Mouse (Mus musculus): ENCODE results near the gene Tpp1.
A peak's percentile ranks its signal among the peaks of the same experiment; 100 is the strongest.

Tpp1 gene

DNA sequence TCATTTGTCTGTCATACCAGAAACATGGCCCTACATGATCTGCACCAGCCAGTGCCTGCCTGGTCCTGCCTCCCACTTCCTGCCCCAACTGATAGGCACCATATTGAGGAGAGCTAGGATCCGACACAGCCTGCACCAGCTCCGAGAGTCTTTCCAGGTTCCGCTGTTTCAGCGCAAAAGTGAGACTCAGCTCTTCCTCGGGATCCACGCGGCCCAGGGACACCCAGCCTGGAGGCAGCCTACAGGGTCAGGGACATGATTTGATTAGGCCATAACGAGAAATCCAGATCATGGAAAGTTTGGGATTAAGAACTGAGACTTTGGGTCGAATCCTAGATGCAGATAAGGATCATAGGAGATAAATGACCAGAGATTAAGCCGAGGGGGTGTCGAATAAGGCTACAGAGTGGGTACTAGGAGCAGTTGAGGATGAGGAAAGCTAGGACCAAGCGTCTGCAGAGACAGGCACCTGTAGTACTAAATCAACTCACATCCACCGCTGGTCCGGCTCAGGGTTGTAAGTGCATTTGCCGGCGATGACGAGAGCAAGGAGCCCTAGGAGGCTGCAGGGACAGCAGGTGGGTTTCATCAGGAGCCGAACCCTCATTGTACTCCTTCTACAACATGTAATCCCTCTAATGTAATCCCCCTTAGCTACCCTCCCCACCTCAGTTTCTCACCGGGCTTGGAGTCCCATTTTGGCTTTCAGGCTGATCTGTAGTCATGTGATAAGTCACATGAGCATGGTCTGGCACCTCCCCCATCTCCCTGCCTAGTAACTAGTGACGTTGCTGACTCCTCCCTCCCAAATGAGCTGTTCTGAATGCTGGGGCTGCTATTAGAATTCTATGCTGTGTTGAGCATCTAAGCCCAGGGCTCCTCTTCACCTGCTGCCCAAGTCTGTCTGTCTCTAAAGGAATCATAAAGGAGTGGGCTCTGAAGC is at the start of gene Tpp1:
Tpp1 (minus strand) TSS at position 745 of the 943 bp plus-strand sequence.
- DNase-seq (ENCODE audit: low spot score in 2 of 2): peak; percentile 96 to 97

- no peak for DNase-seq (ENCODE audit: low spot score in 2 of 2)
Measured at GRCm38 (mm10) chr7:105796972-105797371, 44.9 kb upstream of the Tpp1 start.

DNA sequence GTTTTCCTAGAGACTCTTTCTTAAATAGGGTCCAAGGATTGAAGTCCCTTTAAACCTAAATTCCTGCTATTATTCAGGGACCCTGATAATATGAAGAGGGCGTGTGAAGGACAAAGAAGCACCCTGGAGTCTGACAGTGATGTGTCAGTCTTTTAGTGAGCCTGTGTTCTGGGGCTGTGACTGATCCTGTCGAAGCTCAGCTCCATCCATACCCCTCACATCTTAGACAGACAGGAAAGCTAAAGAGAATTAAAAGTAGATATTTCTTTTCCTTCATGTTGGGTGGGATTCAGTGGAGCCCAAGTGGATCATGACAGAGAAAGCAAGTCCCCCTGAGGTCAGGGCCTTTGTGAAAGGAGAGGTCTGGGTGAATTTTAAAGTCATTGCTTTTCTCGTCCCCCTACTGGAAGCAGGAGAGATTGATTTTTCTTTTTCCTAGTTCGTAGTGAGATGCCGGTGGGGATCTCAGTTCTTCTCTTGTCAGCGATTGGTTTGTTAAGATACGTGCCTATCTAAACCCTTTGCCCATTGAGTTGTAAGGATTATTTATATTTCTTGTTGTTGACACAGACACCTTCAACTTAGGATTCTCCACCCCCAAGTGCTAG is 43.8 kb upstream of the Tpp1 start:
- DNase-seq (ENCODE audit: low spot score in 2 of 2): no peak

DNA sequence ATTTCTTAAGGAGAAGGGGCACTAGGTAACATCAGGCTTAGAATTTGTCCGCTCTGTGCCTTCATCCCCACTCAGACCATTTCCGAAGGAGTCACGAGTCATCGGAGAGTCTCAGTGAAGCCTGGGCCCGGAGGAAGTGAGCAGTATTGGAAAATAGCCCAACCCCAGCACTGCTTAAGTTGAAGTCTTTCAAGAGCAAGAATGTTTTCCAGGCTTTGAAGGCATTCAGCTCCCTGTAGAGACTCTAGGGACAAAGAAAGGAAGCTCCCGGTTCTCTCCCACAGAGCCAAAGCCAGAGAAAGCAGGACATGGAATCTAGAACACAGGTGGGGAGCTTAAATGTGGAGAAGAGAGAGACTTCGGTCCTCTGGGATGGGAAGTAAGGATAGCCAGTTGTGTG is 41.7 kb upstream of the Tpp1 start:
- no peak for DNase-seq (ENCODE audit: low spot score in 2 of 2)

- no peak for DNase-seq (ENCODE audit: low spot score in 2 of 2)
Measured at GRCm38 (mm10) chr7:105791147-105791546, 39.1 kb upstream of the Tpp1 start.

- DNase-seq (ENCODE audit: low spot score in 2 of 2): peak in 1 of 2 experiments; percentile 56
Measured at GRCm38 (mm10) chr7:105787285-105788140, 35.5 kb upstream of the Tpp1 start, which contains the start of gene Dchs1. Gene Dchs1, minus strand, starts transcription at chr7:105787654.

GRCm38 (mm10) chr7:105786506-105787284 is 34.7 kb upstream of the Tpp1 start:
- DNase-seq (ENCODE audit: low spot score in 2 of 2): peak in 1 of 2 experiments; percentile 51

GRCm38 (mm10) chr7:105784556-105784955 is 32.5 kb upstream of the Tpp1 start:
- DNase-seq (ENCODE audit: low spot score in 2 of 2): no peak

- no peak for DNase-seq (ENCODE audit: low spot score in 2 of 2)
Measured at GRCm38 (mm10) chr7:105783861-105784260, 31.8 kb upstream of the Tpp1 start.

- DNase-seq (ENCODE audit: low spot score in 2 of 2): peak; percentile 67 to 72
Measured at GRCm38 (mm10) chr7:105778553-105779265, 26.7 kb upstream of the Tpp1 start.

DNA sequence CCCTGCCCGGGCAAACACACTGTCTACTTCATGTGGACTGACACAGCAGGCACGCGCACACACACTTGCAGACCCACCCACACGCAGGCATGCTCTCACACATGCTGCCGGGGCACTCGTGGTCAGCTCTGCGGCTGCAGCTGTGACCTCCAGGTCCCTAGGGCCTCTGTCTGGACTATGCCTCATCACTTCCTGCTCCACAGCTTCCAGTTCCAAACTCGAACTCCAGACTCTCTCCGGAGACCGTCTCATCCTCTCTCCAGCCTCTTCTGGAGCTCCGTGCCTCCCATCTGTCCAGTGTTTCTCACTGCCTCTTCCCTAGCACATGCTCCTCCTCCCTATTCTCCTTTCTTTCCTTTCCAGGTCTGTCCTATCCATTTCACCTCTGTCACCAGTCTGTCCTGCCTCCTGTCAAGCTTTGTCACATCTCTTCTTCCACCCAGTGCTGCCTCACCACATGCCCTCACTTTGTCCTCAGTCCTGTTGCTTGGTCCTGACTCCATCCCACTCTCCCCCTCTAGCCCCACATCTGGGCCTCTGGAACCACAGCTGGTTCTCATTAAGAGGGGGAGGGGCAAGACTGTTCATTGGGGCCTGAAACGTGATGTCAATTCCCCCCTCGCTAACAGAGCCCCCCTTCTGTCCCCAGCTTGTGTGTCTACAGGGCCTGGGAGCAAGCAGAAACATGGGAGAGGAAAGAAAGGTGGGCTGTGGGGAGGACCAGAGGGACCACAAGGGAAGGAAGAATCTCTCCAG is 25.9 kb upstream of the Tpp1 start:
- no peak for DNase-seq (ENCODE audit: low spot score in 2 of 2)

DNA sequence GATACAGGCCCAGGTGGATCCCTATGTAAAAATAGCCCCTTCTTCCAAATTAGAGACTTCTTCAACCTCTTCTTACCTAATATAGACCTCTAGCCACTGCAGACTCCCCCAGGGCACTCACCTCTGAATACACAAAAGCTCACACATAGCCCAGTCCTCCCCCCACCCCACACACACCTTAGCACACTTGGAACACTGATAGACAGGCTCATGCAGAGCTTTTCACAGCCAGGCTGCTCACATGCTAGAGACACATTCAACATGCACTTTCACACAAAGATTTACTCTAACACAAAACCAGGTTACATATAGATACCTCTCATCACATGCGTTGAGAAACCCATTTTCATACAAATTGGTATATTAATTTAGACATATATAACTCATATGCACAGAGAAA is 25.3 kb upstream of the Tpp1 start:
- no peak for DNase-seq (ENCODE audit: low spot score in 2 of 2)

- DNase-seq (ENCODE audit: low spot score in 2 of 2): no peak
Measured at GRCm38 (mm10) chr7:105776026-105776425, 24.0 kb upstream of the Tpp1 start.

GRCm38 (mm10) chr7:105774661-105775060 is 22.6 kb upstream of the Tpp1 start:
- no peak for DNase-seq (ENCODE audit: low spot score in 2 of 2)

GRCm38 (mm10) chr7:105773041-105773440 is 21.0 kb upstream of the Tpp1 start:
- no peak for DNase-seq (ENCODE audit: low spot score in 2 of 2)

DNA sequence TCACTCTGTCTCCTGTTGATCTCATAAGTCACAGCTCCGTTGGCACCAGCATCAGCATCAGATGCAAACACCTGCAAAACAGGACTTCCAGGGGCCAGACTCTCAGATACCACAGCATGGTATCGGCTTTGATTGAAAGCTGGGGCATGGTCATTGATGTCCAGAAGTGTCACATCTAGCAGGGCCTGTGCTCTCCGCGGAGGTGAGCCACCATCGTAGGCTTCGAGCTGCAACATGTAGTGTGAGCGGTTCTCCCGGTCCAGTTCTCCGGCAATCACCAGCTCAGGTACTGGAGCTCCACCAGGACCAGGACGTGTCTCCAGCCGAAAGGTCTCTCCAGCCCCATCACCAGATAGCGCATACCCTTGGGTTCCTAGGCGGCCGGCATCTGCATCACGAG is 20.3 kb upstream of the Tpp1 start:
- no peak for DNase-seq (ENCODE audit: low spot score in 2 of 2)

DNA sequence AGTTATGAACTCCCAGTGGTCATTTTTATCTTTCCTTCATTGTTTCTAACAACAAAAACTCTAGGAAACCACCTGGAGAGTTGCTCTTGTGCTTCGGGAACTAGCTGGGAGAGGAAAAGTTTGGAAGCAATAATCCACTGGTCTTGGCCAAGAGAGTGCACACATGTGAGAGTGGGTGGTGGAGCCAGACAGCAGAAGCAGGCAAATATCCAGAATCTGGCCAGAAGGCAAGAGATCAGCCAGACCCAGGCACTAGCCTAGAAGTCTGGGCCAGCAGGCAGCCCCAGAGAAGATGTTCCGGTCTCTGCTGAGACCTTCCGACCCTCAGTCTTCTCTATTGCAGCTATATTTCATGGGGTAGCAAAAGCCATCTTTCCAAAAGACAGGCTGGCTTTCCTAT is 17.9 kb upstream of the Tpp1 start:
- no peak for DNase-seq (ENCODE audit: low spot score in 2 of 2)

GRCm38 (mm10) chr7:105767729-105768165 is 15.7 kb upstream of the Tpp1 start:
- DNase-seq (ENCODE audit: low spot score in 2 of 2): no peak

GRCm38 (mm10) chr7:105764331-105764730 is 12.3 kb upstream of the Tpp1 start:
- no peak for DNase-seq (ENCODE audit: low spot score in 2 of 2)

Data from right cerebral cortex, postnatal 10 days (tissue).